Mouse (Mus musculus) liver, adult 2 months (tissue): ENCODE measurements around the gene Carm1.
"Not testable (repeated sequence)": the region's sequence is repeated elsewhere in the genome, so short reads cannot be mapped to it uniquely, and the experiment has no call there.

Source experiments
- CTCF ChIP-seq: fragments of 200-500 bp; IDR thresholded peaks from 2 replicates; pipeline ENCODE4 v1.5.1; 2011; ENCODE audit warnings: low read depth, low read length, control low read depth
- POLR2A ChIP-seq: fragments of 200-500 bp; IDR thresholded peaks from 2 replicates; pipeline ENCODE4 v1.6.1; 2011; ENCODE audit warnings: low read length, control low read depth; ENCODE audit not compliant: insufficient read depth; ENCODE audit errors: extremely low read depth

GRCm38 (mm10) chr9:21518690-21519089, 28.0 kb upstream of the Carm1 start:
- not testable (repeated sequence) for TF ChIP-seq POLR2A, CTCF
